Mouse (Mus musculus): ENCODE results near the gene Zfp428. TPM values are rescaled to one million over a fixed set of nuclear protein-coding genes. Genes with fewer than 3 reads are reported as not detected.
"Not testable (repeated sequence)": the region's sequence is repeated elsewhere in the genome, so short reads cannot be mapped to it uniquely, and the experiment has no call there.

The Zfp428 gene
- total and polyA plus RNA-seq, 2 experiments, result 1.4 to 2.3 TPM

DNA sequence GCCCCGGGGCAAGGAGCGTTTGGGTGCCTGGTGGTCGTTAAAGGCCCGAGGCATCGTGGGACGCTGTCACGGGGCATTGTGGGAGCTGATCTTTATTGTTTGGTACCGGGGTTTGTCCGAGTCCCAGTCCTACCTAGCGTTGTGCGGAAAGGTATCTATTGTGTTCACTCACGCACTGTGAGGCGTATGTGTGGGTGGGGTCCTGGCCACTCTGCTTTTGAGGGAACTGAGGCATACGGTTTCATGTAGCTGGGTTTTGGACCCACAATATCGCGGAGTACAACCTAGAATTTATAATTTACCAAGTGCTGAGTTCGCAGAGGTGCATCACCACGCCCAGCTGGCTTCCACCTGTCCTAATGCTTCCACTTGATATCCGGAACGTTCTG is 914 bp downstream of the Zfp428 start:
- 4% methylated on average over 20 of the region's 20 CpGs for WGBS
- no peaks in the 10 kb centered on the region for H3K79me2 ChIP-seq (ENCODE audit: control insufficient read depth, insufficient read depth, low read length)
- H3K27me3 ChIP-seq (ENCODE audit: control insufficient read depth, insufficient read depth, low read length), result no peaks in the 10 kb centered on the region
- H3K9ac ChIP-seq (ENCODE audit: low read depth, low read length), result peak overlapping the region; percentile 100
- TF ChIP-seq POLR2A (IDR thresholded peaks at IDR 0.05; ENCODE audit: extremely low read depth, insufficient read depth, low read length) (no peak), CTCF (IDR thresholded peaks at IDR 0.05; ENCODE audit: low read depth, low read length) (no peak)
- peak; percentile 21 for DNase-seq (ENCODE audit: extremely low read depth, low read depth, low spot score)
- peak overlapping the region; percentile 95 for H3K27ac ChIP-seq (replicated peaks; ENCODE audit: insufficient read depth, low read depth, low read length)
- H3K4me1 ChIP-seq (ENCODE audit: control insufficient read depth, insufficient read depth, low read length), result peaks cover 8% of the 10 kb centered on the region
- peak overlapping the region; percentile 98 for H3K4me3 ChIP-seq (ENCODE audit: insufficient read depth, low read depth, low read length)
- H3K36me3 ChIP-seq (ENCODE audit: control insufficient read depth, insufficient read depth, low read length), result no peaks in the 10 kb centered on the region

DNA sequence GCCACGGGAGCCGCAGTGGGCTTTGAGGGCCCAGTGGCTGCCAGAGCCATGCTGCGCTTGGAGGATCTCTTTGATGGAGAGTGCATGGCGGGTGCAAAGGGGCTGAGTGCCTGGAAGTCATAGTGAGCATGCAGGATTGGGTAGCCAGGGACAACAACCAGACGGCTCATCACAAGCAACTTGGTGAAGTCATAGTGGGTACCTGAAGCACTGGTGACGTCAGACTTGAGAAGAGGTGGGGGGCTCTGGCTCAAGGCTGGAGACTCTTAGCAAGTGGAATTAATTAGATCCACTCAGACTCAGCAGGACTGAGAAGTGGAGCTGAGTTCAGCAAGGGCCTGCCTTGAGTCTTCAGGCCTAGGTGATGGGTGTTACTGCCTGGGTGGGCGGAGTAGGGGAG is 5.5 kb downstream of the Zfp428 start, which contains the start of gene AC161166.1:
TSS of gene AC161166.1 (minus strand) at position 101 of the 400 bp plus-strand sequence.
- no peak for DNase-seq (ENCODE audit: extremely low read depth, low read depth, low spot score)
- Histone ChIP-seq H3K4me3 (ENCODE audit: insufficient read depth, low read depth, low read length) (no peak within 1 kb of the TSS), H3K79me2 (ENCODE audit: control insufficient read depth, insufficient read depth, low read length) (no peaks in the 10 kb centered on the region), H3K9ac (ENCODE audit: low read depth, low read length) (no peak within 1 kb of the TSS), H3K4me1 (ENCODE audit: control insufficient read depth, insufficient read depth, low read length) (no peaks in the 10 kb centered on the region; the same call in 1 of the 2 replicates), H3K36me3 (ENCODE audit: control insufficient read depth, insufficient read depth, low read length) (no peaks in the 10 kb centered on the region), H3K27me3 (ENCODE audit: control insufficient read depth, insufficient read depth, low read length) (no peaks in the 10 kb centered on the region), H3K27ac (replicated peaks; ENCODE audit: insufficient read depth, low read depth, low read length) (no peak within 1 kb of the TSS)
- 94% methylated on average over 7 of the region's 7 CpGs for WGBS
- no peak for TF ChIP-seq CTCF (IDR thresholded peaks at IDR 0.05; ENCODE audit: low read depth, low read length)
- no peak for TF ChIP-seq POLR2A (IDR thresholded peaks at IDR 0.05; ENCODE audit: extremely low read depth, insufficient read depth, low read length)

DNA sequence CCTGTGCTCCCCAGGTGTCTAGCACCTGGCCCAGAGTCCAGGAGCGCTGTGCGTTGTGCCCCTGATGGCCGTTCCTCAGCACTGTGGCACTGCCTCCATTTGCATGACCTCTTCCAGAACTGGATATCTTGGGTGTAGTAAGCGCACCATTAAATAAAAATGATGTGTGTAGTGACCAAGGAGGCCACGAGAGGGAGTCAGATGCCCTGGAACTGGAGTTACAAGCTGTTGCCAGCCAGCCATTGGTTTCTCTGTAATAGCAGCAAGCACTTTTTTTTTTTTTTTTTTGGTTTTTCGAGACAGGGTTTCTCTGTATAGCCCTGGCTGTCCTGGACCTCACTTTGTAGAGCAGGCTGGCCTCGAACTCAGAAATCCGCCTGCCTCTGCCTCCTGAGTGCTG is 9.5 kb downstream of the Zfp428 start:
- not testable (repeated sequence) for H3K27ac ChIP-seq (replicated peaks; ENCODE audit: insufficient read depth, low read depth, low read length); H3K4me3 ChIP-seq (ENCODE audit: insufficient read depth, low read depth, low read length); H3K4me1 ChIP-seq (ENCODE audit: control insufficient read depth, insufficient read depth, low read length); H3K79me2 ChIP-seq (ENCODE audit: control insufficient read depth, insufficient read depth, low read length); H3K9ac ChIP-seq (ENCODE audit: low read depth, low read length); H3K36me3 ChIP-seq (ENCODE audit: control insufficient read depth, insufficient read depth, low read length); H3K27me3 ChIP-seq (ENCODE audit: control insufficient read depth, insufficient read depth, low read length)
- peak; percentile 38 for DNase-seq (ENCODE audit: extremely low read depth, low read depth, low spot score)
- 81% methylated on average over 8 of the region's 8 CpGs for WGBS

DNA sequence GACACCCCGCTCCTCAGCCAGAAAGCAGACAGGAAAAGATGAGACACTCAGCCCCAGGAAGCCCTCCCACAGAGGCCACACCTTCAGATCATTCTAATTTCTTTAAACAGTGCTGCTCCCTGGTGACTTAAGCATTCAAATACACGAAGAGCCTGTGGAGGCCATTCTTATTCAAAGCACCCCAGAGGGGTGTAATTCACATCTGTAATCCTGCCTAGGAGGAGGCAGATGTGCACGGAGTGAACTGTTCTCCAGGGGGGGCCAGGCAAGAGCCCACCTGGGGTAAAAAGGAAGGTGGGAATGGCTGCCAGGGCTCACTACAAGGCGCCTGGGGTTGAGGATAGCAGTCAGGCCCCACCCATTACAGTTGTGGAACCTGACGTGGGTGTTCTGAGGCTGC is 10.3 kb downstream of the Zfp428 start:
- DNase-seq (ENCODE audit: extremely low read depth, low read depth, low spot score), result no peak
- H3K27me3 ChIP-seq (ENCODE audit: control insufficient read depth, insufficient read depth, low read length), result no peaks in the 10 kb centered on the region
- no peaks in the 10 kb centered on the region for H3K79me2 ChIP-seq (ENCODE audit: control insufficient read depth, insufficient read depth, low read length)
- no peaks in the 10 kb centered on the region for H3K4me1 ChIP-seq (ENCODE audit: control insufficient read depth, insufficient read depth, low read length)
- 81% methylated on average over 5 of the region's 5 CpGs for WGBS
- no peak for TF ChIP-seq CTCF (IDR thresholded peaks at IDR 0.05; ENCODE audit: low read depth, low read length)
- no peaks in the 10 kb centered on the region for H3K36me3 ChIP-seq (ENCODE audit: control insufficient read depth, insufficient read depth, low read length)
- no peak overlapping the region for H3K4me3 ChIP-seq (ENCODE audit: insufficient read depth, low read depth, low read length)
- no peak overlapping the region for H3K27ac ChIP-seq (replicated peaks; ENCODE audit: insufficient read depth, low read depth, low read length)
- no peak overlapping the region for H3K9ac ChIP-seq (ENCODE audit: low read depth, low read length)

DNA sequence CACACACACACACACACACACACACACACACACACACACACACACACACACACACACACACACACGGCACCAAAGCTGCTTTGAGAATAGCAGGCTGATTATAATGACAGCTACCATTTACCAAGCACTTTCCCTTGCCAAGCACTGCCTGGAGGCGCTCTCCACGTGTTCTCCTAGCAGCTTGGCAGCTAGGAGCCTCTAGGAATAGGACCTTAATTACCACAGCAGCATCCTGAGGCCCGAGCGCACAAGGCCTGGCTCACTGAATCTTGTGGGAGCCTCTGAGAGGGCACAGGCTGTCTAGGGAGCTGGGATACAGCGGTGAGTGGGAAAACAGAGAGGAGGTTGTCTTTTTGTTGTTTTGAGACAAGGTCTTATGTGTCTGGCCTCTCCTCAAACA is 10.8 kb downstream of the Zfp428 start:
- H3K36me3 ChIP-seq (ENCODE audit: control insufficient read depth, insufficient read depth, low read length), result no peaks in the 10 kb centered on the region
- TF ChIP-seq POLR2A (IDR thresholded peaks at IDR 0.05; ENCODE audit: extremely low read depth, insufficient read depth, low read length) (no peak), CTCF (IDR thresholded peaks at IDR 0.05; ENCODE audit: low read depth, low read length) (no peak)
- H3K4me1 ChIP-seq (ENCODE audit: control insufficient read depth, insufficient read depth, low read length), result no peaks in the 10 kb centered on the region
- H3K27me3 ChIP-seq (ENCODE audit: control insufficient read depth, insufficient read depth, low read length), result no peaks in the 10 kb centered on the region
- no peak overlapping the region for H3K4me3 ChIP-seq (ENCODE audit: insufficient read depth, low read depth, low read length)
- no peak overlapping the region for H3K9ac ChIP-seq (ENCODE audit: low read depth, low read length)
- 79% methylated on average over 6 of the region's 6 CpGs for WGBS
- no peaks in the 10 kb centered on the region for H3K79me2 ChIP-seq (ENCODE audit: control insufficient read depth, insufficient read depth, low read length)
- DNase-seq (ENCODE audit: extremely low read depth, low read depth, low spot score), result no peak
- H3K27ac ChIP-seq (replicated peaks; ENCODE audit: insufficient read depth, low read depth, low read length), result no peak overlapping the region

DNA sequence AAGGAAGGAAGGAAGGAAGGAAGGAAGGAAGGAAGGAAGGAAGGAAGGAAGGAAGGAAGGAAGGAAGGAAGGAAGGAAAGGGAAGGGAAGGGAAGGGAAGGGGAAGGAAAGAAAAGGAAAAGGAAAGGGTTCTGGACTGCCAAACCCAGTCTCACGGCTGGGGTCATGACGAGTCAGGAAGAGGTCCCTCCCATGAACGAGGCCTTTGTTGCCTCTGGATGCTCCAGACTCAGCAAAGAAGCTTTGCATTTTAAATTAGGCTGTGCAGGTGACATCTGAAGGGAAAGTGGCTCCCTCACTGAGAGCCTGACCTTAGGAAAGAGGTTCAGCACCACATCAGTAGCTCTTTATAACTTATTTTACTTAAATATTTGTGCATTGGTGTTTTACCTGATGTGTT is 12.3 kb downstream of the Zfp428 start:
- Histone ChIP-seq H3K36me3 (ENCODE audit: control insufficient read depth, insufficient read depth, low read length) (no peaks in the 10 kb centered on the region), H3K4me3 (ENCODE audit: insufficient read depth, low read depth, low read length) (no peak overlapping the region), H3K4me1 (ENCODE audit: control insufficient read depth, insufficient read depth, low read length) (no peaks in the 10 kb centered on the region), H3K9ac (ENCODE audit: low read depth, low read length) (no peak overlapping the region), H3K79me2 (ENCODE audit: control insufficient read depth, insufficient read depth, low read length) (no peaks in the 10 kb centered on the region), H3K27ac (replicated peaks; ENCODE audit: insufficient read depth, low read depth, low read length) (no peak overlapping the region), H3K27me3 (ENCODE audit: control insufficient read depth, insufficient read depth, low read length) (no peaks in the 10 kb centered on the region)
- no peak for DNase-seq (ENCODE audit: extremely low read depth, low read depth, low spot score)
- WGBS, result 66% methylated on average over 3 of the region's 3 CpGs
- TF ChIP-seq CTCF (IDR thresholded peaks at IDR 0.05; ENCODE audit: low read depth, low read length) (no peak), POLR2A (IDR thresholded peaks at IDR 0.05; ENCODE audit: extremely low read depth, insufficient read depth, low read length) (no peak)

DNA sequence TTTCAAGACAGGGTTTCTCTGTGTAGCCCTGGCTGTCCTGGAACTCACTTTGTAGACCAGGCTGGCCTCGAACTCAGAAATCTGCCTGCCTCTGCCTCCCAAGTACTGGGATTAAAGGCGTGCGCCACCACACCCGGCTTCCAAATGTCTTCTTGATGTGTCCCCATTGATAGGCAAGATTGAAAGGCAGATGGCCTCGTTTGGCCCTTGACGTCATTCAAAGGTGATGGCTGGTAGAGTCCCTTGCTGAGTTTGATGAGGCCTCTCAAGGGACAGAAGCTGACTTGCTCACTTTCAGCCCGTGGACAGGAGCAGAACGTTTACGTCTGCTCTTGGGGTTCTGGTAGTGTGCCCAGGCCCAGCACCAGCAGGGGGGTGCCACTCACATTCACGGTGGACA is 13.2 kb downstream of the Zfp428 start:
- 90% methylated on average over 10 of the region's 10 CpGs for WGBS
- H3K27me3 ChIP-seq (ENCODE audit: control insufficient read depth, insufficient read depth, low read length); H3K4me3 ChIP-seq (ENCODE audit: insufficient read depth, low read depth, low read length); H3K79me2 ChIP-seq (ENCODE audit: control insufficient read depth, insufficient read depth, low read length); DNase-seq (ENCODE audit: extremely low read depth, low read depth, low spot score); H3K9ac ChIP-seq (ENCODE audit: low read depth, low read length); H3K27ac ChIP-seq (replicated peaks; ENCODE audit: insufficient read depth, low read depth, low read length); H3K36me3 ChIP-seq (ENCODE audit: control insufficient read depth, insufficient read depth, low read length); H3K4me1 ChIP-seq (ENCODE audit: control insufficient read depth, insufficient read depth, low read length): not testable (repeated sequence)
